In the genomic region with DNA sequence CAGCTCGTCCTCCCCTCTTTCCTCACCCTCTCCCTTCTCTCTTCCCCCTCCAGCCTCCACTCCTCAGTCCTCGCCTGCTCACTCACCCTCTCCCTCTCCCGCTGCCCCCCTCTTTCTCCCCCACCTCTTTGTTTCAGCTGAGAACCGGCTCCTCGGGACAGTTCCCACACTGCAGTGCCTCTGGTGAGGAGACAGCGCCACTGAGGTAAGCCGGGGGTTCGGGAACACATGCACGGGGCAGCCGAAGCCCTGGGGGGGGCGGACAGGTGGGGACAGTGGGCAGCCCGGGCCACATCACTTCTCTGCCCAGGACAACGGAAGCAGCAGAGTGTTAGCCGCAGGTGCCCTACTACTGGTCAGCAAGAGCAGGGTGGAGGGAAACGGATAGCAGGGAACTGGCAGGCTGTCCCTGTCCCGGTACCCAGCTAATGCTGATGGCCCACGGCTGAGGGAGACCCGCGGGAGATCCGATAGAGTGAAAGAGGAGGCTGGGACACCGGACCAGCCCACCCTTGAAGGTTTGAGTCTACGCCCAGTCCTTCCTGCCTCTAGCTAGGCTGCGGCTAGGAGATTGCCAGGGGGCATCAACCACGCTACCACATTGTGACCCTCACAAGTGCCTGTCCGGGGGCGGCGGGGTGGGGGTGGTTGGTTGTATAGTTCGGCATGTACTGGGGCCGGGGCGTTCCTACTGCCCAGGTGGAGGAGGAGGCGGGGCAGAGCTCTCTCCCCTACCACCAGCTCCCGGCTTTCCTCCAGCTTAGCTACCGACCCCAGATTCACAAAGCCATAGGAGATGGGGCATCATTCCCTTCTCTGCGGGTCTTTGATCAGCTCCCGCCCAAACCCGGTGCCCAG, we compare ENCODE assay signal across 8 mouse cellular contexts. TPM values are rescaled to one million over a fixed set of nuclear protein-coding genes. Genes with fewer than 3 reads are reported as not detected.
DNase-seq lines count a peak whose midpoint lies in the region; ATAC-seq and TF ChIP-seq lines count a peak whose summit lies in the region.

No protein-coding gene starts in this region.

- peak; percentile 81 for ATAC-seq in hindbrain, embryonic 13.5 days (ENCODE audit: low FRiP score)
- ATAC-seq in midbrain, embryonic 13.5 days = peak; percentile 88

- no peaks in the 10 kb centered on the region for H3K9me3 ChIP-seq in heart, embryonic 10.5 days
- no peaks in the 10 kb centered on the region for H3K9me3 ChIP-seq in hindbrain, embryonic 13.5 days
- no peaks in the 10 kb centered on the region for H3K9me3 ChIP-seq in midbrain, embryonic 13.5 days

- H3K4me3 ChIP-seq in heart, embryonic 10.5 days = peak overlapping the region; percentile 48
- H3K4me3 ChIP-seq in bone marrow, adult 2 months (replicated peaks; ENCODE audit: control insufficient read depth, low read depth, low read length) = peak overlapping the region; percentile 51
- H3K4me3 ChIP-seq in hindbrain, embryonic 13.5 days = peak overlapping the region; percentile 85
- H3K4me3 ChIP-seq in midbrain, embryonic 13.5 days (replicated peaks) = peak overlapping the region; percentile 71

- TF ChIP-seq CTCF in bone marrow, adult 2 months (IDR thresholded peaks at IDR 0.05; ENCODE audit: control insufficient read depth, insufficient read depth, low read length) = no peak

- peak overlapping the region; percentile 53 for H3K27ac ChIP-seq in heart, embryonic 10.5 days
- no peak overlapping the region for H3K27ac ChIP-seq in bone marrow, adult 2 months (ENCODE audit: control insufficient read depth, insufficient read depth, low read depth, low read length, poor library complexity)
- H3K27ac ChIP-seq in hindbrain, embryonic 13.5 days = peak overlapping the region; percentile 98
- H3K27ac ChIP-seq in midbrain, embryonic 13.5 days = peak overlapping the region; percentile 98

- no peaks in the 10 kb centered on the region for H3K36me3 ChIP-seq in heart, embryonic 10.5 days
- H3K36me3 ChIP-seq in hindbrain, embryonic 13.5 days = peaks cover 26% of the 10 kb centered on the region
- peaks cover 32% of the 10 kb centered on the region for H3K36me3 ChIP-seq in midbrain, embryonic 13.5 days

- peak overlapping the region; percentile 99 for H3K9ac ChIP-seq in hindbrain, embryonic 13.5 days
- H3K9ac ChIP-seq in midbrain, embryonic 13.5 days (replicated peaks) = peak overlapping the region; percentile 97

- peaks cover 22% of the 10 kb centered on the region for H3K4me1 ChIP-seq in heart, embryonic 10.5 days
- peaks cover 2% of the 10 kb centered on the region; the same call in 1 of the 2 replicates for H3K4me1 ChIP-seq in bone marrow, adult 2 months (ENCODE audit: control insufficient read depth, insufficient read depth, low read length)
- H3K4me1 ChIP-seq in hindbrain, embryonic 13.5 days (replicated peaks) = peaks cover 61% of the 10 kb centered on the region
- H3K4me1 ChIP-seq in midbrain, embryonic 13.5 days (replicated peaks) = peaks cover 43% of the 10 kb centered on the region

- no peak for TF ChIP-seq POLR2A in bone marrow, adult 2 months (IDR thresholded peaks at IDR 0.05; ENCODE audit: borderline replicate concordance, control insufficient read depth, low read depth, low read length)

- peaks cover 65% of the 10 kb centered on the region for H3K27me3 ChIP-seq in heart, embryonic 10.5 days (ENCODE audit: insufficient read depth, poor library complexity, severe bottlenecking)
- H3K27me3 ChIP-seq in hindbrain, embryonic 13.5 days = no peaks in the 10 kb centered on the region
- H3K27me3 ChIP-seq in midbrain, embryonic 13.5 days = no peaks in the 10 kb centered on the region

- 2% methylated on average over 36 of the region's 36 CpGs for WGBS in heart, embryonic 10.5 days
- 2% methylated on average over 36 of the region's 36 CpGs for WGBS in bone marrow, adult 2 months
- WGBS in hindbrain, embryonic 13.5 days = 1% methylated on average over 36 of the region's 36 CpGs
- WGBS in midbrain, embryonic 13.5 days = 1% methylated on average over 36 of the region's 36 CpGs

- DNase-seq in heart, embryonic 10.5 days (ENCODE audit: low spot score) = no peak
- DNase-seq in heart, adult 18-20 months = no peak
- DNase-seq in adrenal gland, adult 2 months = no peak
- DNase-seq in spleen, postnatal 10 days (ENCODE audit: low spot score in 2 of 2) = no peak
- no peak for DNase-seq in gastrocnemius, adult 18-20 months (ENCODE audit: low spot score)

- peak overlapping the region; percentile 85 for H3K4me2 ChIP-seq in hindbrain, embryonic 13.5 days
- H3K4me2 ChIP-seq in midbrain, embryonic 13.5 days (replicated peaks) = peak overlapping the region; percentile 96

RNA-seq across cellular contexts. Expression of a gene that starts 9.2 kb away (rescaled TPM):
- polyA plus RNA-seq in heart, embryonic 10.5 days (2016; fragmentation: Nextera tagmentation; extraction: Ambion mirVana) = 1.1 and 2.5 TPM in 2 replicates
- 1 to 10 TPM; 2.5 to 2.9 TPM for total RNA-seq in heart, adult 18-20 months (2021)
- 0.99 and 1.9 TPM in 2 replicates for polyA plus RNA-seq in bone marrow, adult 2 months (2011; ENCODE audit: insufficient read depth, insufficient read length, low replicate concordance, missing spikeins)
- polyA plus RNA-seq in hindbrain, embryonic 13.5 days (2015; fragmentation: Nextera tagmentation; extraction: Ambion mirVana) = 5.4 and 5.7 TPM in 2 replicates
- 10.1 TPM in 2 replicates for polyA plus RNA-seq in midbrain, embryonic 13.5 days (2015; fragmentation: Nextera tagmentation; extraction: Ambion mirVana)
- total RNA-seq in adrenal gland, adult 2 months (2021) = 1 to 10 TPM; 2.5 to 3.3 TPM
- 2.5 and 3.2 TPM in 2 replicates for polyA plus RNA-seq in adrenal gland, adult 2 months (2012; rRNA removed)
- total RNA-seq in gastrocnemius, adult 18-20 months (2021) = 1 to 10 TPM in 1 of 2 experiments, under 1 TPM in 1; 0.93 to 2.4 TPM

RNA-seq across cellular contexts. Expression of a gene that starts 22.0 kb away (rescaled TPM):
- 21.6 and 25.5 TPM in 2 replicates for polyA plus RNA-seq in heart, embryonic 10.5 days (2016; fragmentation: Nextera tagmentation; extraction: Ambion mirVana)
- total RNA-seq in heart, adult 18-20 months (2021) = 10 to 100 TPM; 38.2 to 39.5 TPM
- polyA plus RNA-seq in bone marrow, adult 2 months (2011; ENCODE audit: insufficient read depth, insufficient read length, low replicate concordance, missing spikeins) = 15.9 and 17.7 TPM in 2 replicates
- polyA plus RNA-seq in hindbrain, embryonic 13.5 days (2015; fragmentation: Nextera tagmentation; extraction: Ambion mirVana) = 32.6 and 33.7 TPM in 2 replicates
- 36.0 and 42.5 TPM in 2 replicates for polyA plus RNA-seq in midbrain, embryonic 13.5 days (2015; fragmentation: Nextera tagmentation; extraction: Ambion mirVana)
- total RNA-seq in adrenal gland, adult 2 months (2021) = 10 to 100 TPM; 66.8 to 75.8 TPM
- polyA plus RNA-seq in adrenal gland, adult 2 months (2012; rRNA removed) = 50.5 and 67.4 TPM in 2 replicates
- 10 to 100 TPM; 18.9 to 23.9 TPM for total RNA-seq in gastrocnemius, adult 18-20 months (2021)

RNA-seq across cellular contexts. Expression of a gene that starts 50.8 kb away (rescaled TPM):
- 36.4 and 45.0 TPM in 2 replicates for polyA plus RNA-seq in heart, embryonic 10.5 days (2016; fragmentation: Nextera tagmentation; extraction: Ambion mirVana)
- 10 to 100 TPM; 11.8 to 15.0 TPM for total RNA-seq in heart, adult 18-20 months (2021)
- 32.4 and 91.7 TPM in 2 replicates for polyA plus RNA-seq in bone marrow, adult 2 months (2011; ENCODE audit: insufficient read depth, insufficient read length, low replicate concordance, missing spikeins)
- polyA plus RNA-seq in hindbrain, embryonic 13.5 days (2015; fragmentation: Nextera tagmentation; extraction: Ambion mirVana) = 16.6 and 19.0 TPM in 2 replicates
- 16.7 and 16.9 TPM in 2 replicates for polyA plus RNA-seq in midbrain, embryonic 13.5 days (2015; fragmentation: Nextera tagmentation; extraction: Ambion mirVana)
- total RNA-seq in adrenal gland, adult 2 months (2021) = 100 to 1,000 TPM in 1 of 2 experiments, 10 to 100 TPM in 1; 84.6 to 135 TPM
- polyA plus RNA-seq in adrenal gland, adult 2 months (2012; rRNA removed) = 216 and 273 TPM in 2 replicates
- 1 to 10 TPM; 2.7 to 3.7 TPM for total RNA-seq in gastrocnemius, adult 18-20 months (2021)

RNA-seq across cellular contexts. Expression of a gene that starts 52.2 kb away (rescaled TPM):
- polyA plus RNA-seq in heart, embryonic 10.5 days (2016; fragmentation: Nextera tagmentation; extraction: Ambion mirVana) = 0.01 TPM in 1 of 2 replicates, not detected in the other
- total RNA-seq in heart, adult 18-20 months (2021) = under 1 TPM in 1 of 2 experiments, not detected in 1; 0.15 TPM
- polyA plus RNA-seq in bone marrow, adult 2 months (2011; ENCODE audit: insufficient read depth, insufficient read length, low replicate concordance, missing spikeins) = not detected in 2 replicates
- 0.62 and 1.1 TPM in 2 replicates for polyA plus RNA-seq in hindbrain, embryonic 13.5 days (2015; fragmentation: Nextera tagmentation; extraction: Ambion mirVana)
- polyA plus RNA-seq in midbrain, embryonic 13.5 days (2015; fragmentation: Nextera tagmentation; extraction: Ambion mirVana) = 0.28 and 0.36 TPM in 2 replicates
- under 1 TPM; 0.14 to 0.26 TPM for total RNA-seq in adrenal gland, adult 2 months (2021)
- polyA plus RNA-seq in adrenal gland, adult 2 months (2012; rRNA removed) = 0.03 and 0.31 TPM in 2 replicates
- total RNA-seq in gastrocnemius, adult 18-20 months (2021) = under 1 TPM in 1 of 2 experiments, not detected in 1; 0.14 TPM

RNA-seq across cellular contexts. Expression of a gene that starts 54.1 kb away (rescaled TPM):
- polyA plus RNA-seq in heart, embryonic 10.5 days (2016; fragmentation: Nextera tagmentation; extraction: Ambion mirVana) = 70.5 and 77.2 TPM in 2 replicates
- 100 to 1,000 TPM; 229 to 242 TPM for total RNA-seq in heart, adult 18-20 months (2021)
- 21.7 and 63.2 TPM in 2 replicates for polyA plus RNA-seq in bone marrow, adult 2 months (2011; ENCODE audit: insufficient read depth, insufficient read length, low replicate concordance, missing spikeins)
- polyA plus RNA-seq in hindbrain, embryonic 13.5 days (2015; fragmentation: Nextera tagmentation; extraction: Ambion mirVana) = 53.5 and 53.9 TPM in 2 replicates
- 52.2 and 53.3 TPM in 2 replicates for polyA plus RNA-seq in midbrain, embryonic 13.5 days (2015; fragmentation: Nextera tagmentation; extraction: Ambion mirVana)
- total RNA-seq in adrenal gland, adult 2 months (2021) = 100 to 1,000 TPM in 1 of 2 experiments, 10 to 100 TPM in 1; 75.8 to 128 TPM
- polyA plus RNA-seq in adrenal gland, adult 2 months (2012; rRNA removed) = 121 and 125 TPM in 2 replicates
- total RNA-seq in gastrocnemius, adult 18-20 months (2021) = 100 to 1,000 TPM; 204 to 208 TPM
